Mouse (Mus musculus) limb, embryonic 12.5 days (tissue): ENCODE data around the gene Fgfr2. TPM values are rescaled to one million over a fixed set of nuclear protein-coding genes. Genes with fewer than 3 reads are reported as not detected.

Source experiments
- ATAC-seq: fragments of 200-750 bp; cut with Nextera tagmentation; 2 replicates; pipeline ENCODE4 v1.8.0; 2017; ENCODE audit warnings: low read depth, moderate TSS enrichment; ENCODE audit not compliant: insufficient number of reproducible peaks, insufficient read depth, low FRiP score, low TSS enrichment
- H3K27ac ChIP-seq: fragments of 300-500 bp; sonication (generic); 2 replicates; pipeline ENCODE4 v1.5.1; 2016; ENCODE audit warnings: mild to moderate bottlenecking, moderate library complexity
- H3K27me3 ChIP-seq: fragments of 300-500 bp; sonication (generic); 2 replicates; pipeline ENCODE4 v1.6.1; 2016; ENCODE audit warnings: mild to moderate bottlenecking, moderate library complexity
- H3K36me3 ChIP-seq: fragments of 300-500 bp; sonication (generic); 2 replicates; pipeline ENCODE4 v1.6.1; 2016; ENCODE audit warnings: mild to moderate bottlenecking, moderate library complexity
- H3K4me1 ChIP-seq: fragments of 300-500 bp; sonication (generic); replicated peaks from 2 replicates; pipeline ENCODE4 v1.6.1; 2016
- H3K4me2 ChIP-seq: fragments of 300-500 bp; sonication (generic); 2 replicates; pipeline ENCODE4 v1.6.1; 2016; ENCODE audit warnings: mild to moderate bottlenecking, moderate library complexity
- H3K4me3 ChIP-seq: fragments of 300-500 bp; sonication (generic); replicated peaks from 2 replicates; pipeline ENCODE4 v1.5.1; 2016; ENCODE audit warnings: mild to moderate bottlenecking
- H3K9ac ChIP-seq: fragments of 300-500 bp; sonication (generic); replicated peaks from 2 replicates; pipeline ENCODE4 v1.6.1; 2016; ENCODE audit warnings: mild to moderate bottlenecking, moderate library complexity
- H3K9me3 ChIP-seq: fragments of 300-500 bp; sonication (generic); 2 replicates; pipeline ENCODE4 v1.6.1; 2016; ENCODE audit warnings: mild to moderate bottlenecking, moderate library complexity
- WGBS: fragments of 180-500 bp; shearing (Covaris S2); methylation state at CpG from one replicate; pipeline ENCODE4 v1.1.7; 2016; 5-methylcytosine and 5-hydroxymethylcytosine counted together
- polyA plus RNA-seq: library from polyadenylated mRNA; unstranded; fragments of >200 nt; fragmentation: Nextera tagmentation; extraction: Ambion mirVana; gene quantifications from 2 replicates; pipeline ENCODE4 v1.2.1, GENCODE M21; 2016

The Fgfr2 gene
- polyA plus RNA-seq, 1 experiment from 2014 or later, result 112 TPM

DNA sequence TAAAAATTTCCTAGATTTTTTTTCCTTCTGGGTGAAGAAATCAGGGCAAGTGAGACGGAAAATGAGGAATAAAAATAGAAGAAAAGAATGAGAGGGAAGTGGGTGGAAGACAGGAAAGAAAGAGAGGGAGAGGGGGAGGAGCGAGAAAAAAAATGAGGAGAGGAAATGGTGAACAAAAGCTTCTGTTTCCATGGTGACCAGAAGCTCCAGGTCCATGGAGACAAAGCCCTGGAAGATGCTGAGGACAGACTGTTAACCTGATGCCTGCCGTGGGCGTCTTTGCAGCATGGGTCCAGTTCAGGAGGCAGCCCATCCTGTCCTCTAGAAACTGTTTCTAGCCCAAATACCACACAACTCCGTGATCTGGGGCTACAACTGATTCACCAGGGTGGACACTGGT lies 950.9 kb downstream of the Fgfr2 start:
- ATAC-seq, result no peak
- Histone ChIP-seq H3K27ac (no peak overlapping the region), H3K4me1 (peaks cover 14% of the 10 kb centered on the region), H3K4me3 (no peak overlapping the region), H3K9me3 (0 out of 2 replicates have a peak, but pooled peaks cover 4% of the 10 kb centered on the region), H3K36me3 (no peaks in the 10 kb centered on the region), H3K4me2 (no peak overlapping the region), H3K27me3 (0 out of 2 replicates have a peak, but pooled peaks cover 3% of the 10 kb centered on the region), H3K9ac (no peak overlapping the region)
- WGBS, result 82% methylated on average over 5 of the region's 5 CpGs

DNA sequence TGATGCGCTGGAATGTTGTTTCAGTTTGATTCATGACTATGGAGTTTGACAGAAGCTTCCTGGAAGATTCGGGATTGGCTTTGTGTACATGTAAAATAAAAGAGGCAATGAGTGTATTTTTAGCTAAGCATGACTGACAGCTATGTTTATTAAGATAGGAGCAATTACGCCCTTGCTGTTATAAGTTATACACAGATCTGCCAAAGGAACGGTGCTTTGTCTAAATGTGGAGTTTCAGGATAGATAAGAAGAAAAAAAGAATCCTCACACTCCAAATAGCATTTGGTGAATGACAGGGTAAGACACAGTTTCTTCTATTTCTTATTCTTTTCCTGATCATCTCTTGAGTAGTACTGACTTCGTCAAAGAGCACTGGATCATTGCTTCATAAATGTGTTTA lies 951.4 kb downstream of the Fgfr2 start:
- no peak overlapping the region for H3K27ac ChIP-seq
- no peak overlapping the region for H3K4me2 ChIP-seq
- H3K36me3 ChIP-seq, result no peaks in the 10 kb centered on the region
- 87% methylated on average over 5 of the region's 5 CpGs for WGBS
- H3K9me3 ChIP-seq, result 0 out of 2 replicates have a peak, but pooled peaks cover 4% of the 10 kb centered on the region
- H3K4me1 ChIP-seq, result peaks cover 14% of the 10 kb centered on the region
- H3K4me3 ChIP-seq, result no peak overlapping the region
- H3K9ac ChIP-seq, result no peak overlapping the region
- 0 out of 2 replicates have a peak, but pooled peaks cover 3% of the 10 kb centered on the region for H3K27me3 ChIP-seq
- ATAC-seq, result no peak

DNA sequence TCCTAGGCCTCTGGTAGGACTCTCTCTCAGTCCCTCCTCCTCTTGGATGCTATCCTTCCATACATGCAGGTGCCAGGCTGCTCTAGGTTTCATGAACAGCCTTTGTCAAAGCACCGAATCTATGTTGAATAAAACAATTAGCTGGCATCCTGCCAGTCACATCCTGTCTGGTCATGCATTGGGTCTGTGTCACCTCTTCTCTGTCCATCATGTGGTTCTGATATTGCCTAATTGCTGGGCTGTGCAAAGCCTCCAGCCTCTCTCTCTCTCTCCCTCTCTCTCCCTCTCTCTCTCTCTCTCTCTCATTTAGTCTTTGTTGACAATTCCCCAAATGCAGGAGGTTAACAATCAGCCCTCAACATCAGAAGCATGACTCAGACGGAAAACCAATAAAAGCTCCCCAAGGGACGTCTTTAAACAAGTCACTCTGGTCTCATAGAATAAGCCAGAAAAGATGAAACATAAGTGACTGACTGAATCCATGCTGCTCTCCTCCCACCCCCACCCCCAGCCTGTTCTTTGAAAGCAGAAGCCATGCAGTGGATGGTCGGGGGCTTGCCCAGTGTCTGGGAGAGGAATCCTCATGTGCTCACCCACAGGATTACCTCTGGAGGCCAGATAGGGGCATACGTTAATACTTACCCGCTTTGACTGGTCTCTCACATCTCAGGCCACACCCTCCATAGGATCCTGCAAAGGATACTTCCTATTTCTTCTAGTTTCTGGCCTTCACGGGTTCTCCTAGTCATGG lies 953.6 kb downstream of the Fgfr2 start:
- H3K27ac ChIP-seq, result no peak overlapping the region
- ATAC-seq, result peak; percentile 31; the same call in 1 of the 2 replicates
- H3K4me3 ChIP-seq, result no peak overlapping the region
- H3K4me1 ChIP-seq, result peaks cover 14% of the 10 kb centered on the region
- WGBS, result 39% methylated on average over 7 of the region's 7 CpGs
- no peak overlapping the region for H3K4me2 ChIP-seq
- H3K27me3 ChIP-seq, result 0 out of 2 replicates have a peak, but pooled peaks cover 3% of the 10 kb centered on the region
- 0 out of 2 replicates have a peak, but pooled peaks cover 4% of the 10 kb centered on the region for H3K9me3 ChIP-seq
- no peak overlapping the region for H3K9ac ChIP-seq
- H3K36me3 ChIP-seq, result no peaks in the 10 kb centered on the region

DNA sequence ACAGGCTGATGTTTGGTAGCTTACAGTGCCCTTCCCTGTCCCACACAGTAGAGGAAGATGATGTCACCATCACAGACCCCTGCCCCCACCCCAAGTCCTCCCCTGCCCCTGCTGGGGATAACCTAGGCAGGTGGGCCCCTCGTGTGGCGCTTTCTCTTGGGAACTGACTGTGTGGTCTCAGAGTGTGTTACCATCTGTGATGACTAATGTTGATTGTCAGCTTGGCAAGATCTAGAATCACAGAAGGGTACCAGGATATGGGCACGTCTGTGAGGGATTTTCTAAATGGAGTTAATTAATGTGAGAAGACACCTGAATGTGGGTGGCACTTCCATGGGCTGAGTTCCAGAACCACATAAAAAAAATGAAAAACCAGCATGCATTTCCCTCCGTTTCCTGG lies 955.9 kb downstream of the Fgfr2 start:
- Histone ChIP-seq H3K9me3 (0 out of 2 replicates have a peak, but pooled peaks cover 4% of the 10 kb centered on the region), H3K27me3 (no peaks in the 10 kb centered on the region), H3K9ac (no peak overlapping the region), H3K36me3 (no peaks in the 10 kb centered on the region), H3K27ac (no peak overlapping the region), H3K4me2 (no peak overlapping the region), H3K4me3 (no peak overlapping the region), H3K4me1 (peaks cover 14% of the 10 kb centered on the region)
- WGBS, result 71% methylated on average over 4 of the region's 4 CpGs
- ATAC-seq, result no peak

DNA sequence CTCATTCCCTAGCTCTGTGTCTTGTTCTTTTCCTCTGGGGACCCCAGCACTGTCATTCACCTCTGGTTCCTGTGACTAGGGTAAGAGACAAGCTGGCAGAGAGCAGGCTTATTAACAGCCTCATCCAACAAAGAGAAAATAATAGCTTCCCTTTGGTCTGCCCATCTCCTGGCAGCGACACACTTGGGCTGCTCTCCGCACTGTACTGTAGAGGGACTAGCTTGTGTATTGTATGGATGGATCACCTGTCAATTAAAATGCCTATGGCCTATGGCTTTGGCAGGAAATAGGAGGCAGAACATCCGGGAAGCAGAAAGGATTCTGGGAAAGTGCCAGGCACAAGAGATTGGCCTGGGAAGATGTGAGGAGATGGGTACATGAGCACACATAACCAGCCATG lies 960.9 kb downstream of the Fgfr2 start:
- Histone ChIP-seq H3K9ac (no peak overlapping the region), H3K36me3 (no peaks in the 10 kb centered on the region)
- ATAC-seq, result no peak

DNA sequence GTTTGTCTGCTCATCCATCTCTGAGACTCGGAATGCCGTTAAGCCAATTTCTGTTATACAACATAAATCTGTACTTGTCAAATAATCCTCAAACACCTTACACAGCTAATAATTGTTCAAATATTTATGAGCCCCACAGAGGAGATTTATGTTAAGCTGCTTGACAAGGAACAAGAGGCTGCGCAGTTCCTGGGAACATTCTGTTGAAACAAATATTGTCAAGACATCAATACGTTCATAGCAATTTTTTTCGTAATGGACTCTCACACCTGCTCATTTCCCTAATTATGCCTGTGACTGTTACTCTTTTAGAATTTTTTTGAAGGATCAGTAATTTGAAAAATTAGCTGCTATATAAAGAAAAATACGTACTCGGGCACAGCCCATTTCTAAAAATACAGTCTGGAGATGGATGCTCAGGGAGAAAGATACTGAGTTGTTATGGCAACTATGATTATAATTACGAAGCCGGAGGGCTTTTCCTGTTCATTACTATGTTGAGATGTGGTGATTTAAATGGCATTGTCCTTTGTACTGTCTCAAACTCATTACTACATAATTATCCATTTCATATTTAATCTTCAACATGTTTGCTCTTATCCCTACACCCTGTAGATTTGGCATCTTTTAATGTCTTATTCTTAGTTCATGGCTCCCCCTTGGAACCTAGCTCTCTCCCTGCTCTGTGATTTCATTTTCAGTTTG lies 964.7 kb downstream of the Fgfr2 start:
- WGBS, result 86% methylated on average over 9 of the region's 9 CpGs
- Histone ChIP-seq H3K27me3 (peaks cover 30% of the 10 kb centered on the region), H3K4me3 (no peak overlapping the region), H3K9me3 (no peaks in the 10 kb centered on the region), H3K36me3 (no peaks in the 10 kb centered on the region), H3K4me2 (no peak overlapping the region), H3K4me1 (peaks cover 16% of the 10 kb centered on the region), H3K27ac (no peak overlapping the region), H3K9ac (no peak overlapping the region)
- ATAC-seq, result no peak

More for the DNA sequence above, 960.9 kb downstream of the Fgfr2 start:
- no peaks in the 10 kb centered on the region for H3K4me1 ChIP-seq
- no peak overlapping the region for H3K27ac ChIP-seq
- 86% methylated on average over 3 of the region's 3 CpGs for WGBS
- H3K9me3 ChIP-seq, result no peaks in the 10 kb centered on the region
- no peaks in the 10 kb centered on the region for H3K27me3 ChIP-seq
- no peak overlapping the region for H3K4me3 ChIP-seq
- H3K4me2 ChIP-seq, result no peak overlapping the region

DNA sequence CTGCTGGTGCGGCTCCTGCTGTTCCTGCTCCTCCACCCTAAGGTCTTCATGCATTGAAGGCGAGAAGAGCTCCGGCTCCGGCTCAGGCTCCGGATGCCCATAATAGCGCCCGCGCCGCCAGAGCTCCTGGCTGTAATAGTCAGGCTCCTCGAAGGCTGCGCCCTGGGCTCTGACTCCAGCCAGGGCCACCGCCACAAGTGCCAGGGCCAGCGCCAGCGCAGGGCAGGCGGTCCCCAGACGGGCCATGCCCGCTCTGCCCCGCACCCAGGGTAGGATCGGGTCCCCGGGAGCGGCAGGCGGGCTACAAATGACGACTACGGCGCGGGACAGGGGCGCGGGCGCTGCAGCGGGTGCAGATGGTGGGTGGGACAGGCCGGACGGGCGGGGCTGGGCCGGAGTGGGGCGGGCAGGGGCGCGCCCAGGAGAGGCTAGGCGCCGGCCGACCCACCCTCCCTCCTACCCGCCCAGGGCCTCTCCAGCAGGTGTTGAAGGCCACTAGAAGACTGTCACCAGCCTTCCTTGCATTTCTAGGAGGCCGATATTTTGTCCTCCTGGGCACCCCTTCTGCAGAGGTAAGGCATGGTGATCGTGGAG lies 968.7 kb downstream of the Fgfr2 start, which contains the start of gene Cpxm2:
Gene Cpxm2, minus strand, starts transcription at position 372 of the 594 bp plus-strand sequence.
- no peak within 1 kb of the TSS for H3K27ac ChIP-seq
- peaks cover 48% of the 10 kb centered on the region for H3K27me3 ChIP-seq
- peak; percentile 31; the same call in 1 of the 2 replicates for ATAC-seq
- peaks cover 16% of the 10 kb centered on the region for H3K4me1 ChIP-seq
- H3K4me3 ChIP-seq, result peak within 1 kb of the TSS; percentile 49
- no peaks in the 10 kb centered on the region for H3K9me3 ChIP-seq
- peak within 1 kb of the TSS; percentile 93 for H3K4me2 ChIP-seq
- H3K9ac ChIP-seq, result peak within 1 kb of the TSS; percentile 63
- 2% methylated on average over 43 of the region's 43 CpGs for WGBS
- H3K36me3 ChIP-seq, result no peaks in the 10 kb centered on the region

DNA sequence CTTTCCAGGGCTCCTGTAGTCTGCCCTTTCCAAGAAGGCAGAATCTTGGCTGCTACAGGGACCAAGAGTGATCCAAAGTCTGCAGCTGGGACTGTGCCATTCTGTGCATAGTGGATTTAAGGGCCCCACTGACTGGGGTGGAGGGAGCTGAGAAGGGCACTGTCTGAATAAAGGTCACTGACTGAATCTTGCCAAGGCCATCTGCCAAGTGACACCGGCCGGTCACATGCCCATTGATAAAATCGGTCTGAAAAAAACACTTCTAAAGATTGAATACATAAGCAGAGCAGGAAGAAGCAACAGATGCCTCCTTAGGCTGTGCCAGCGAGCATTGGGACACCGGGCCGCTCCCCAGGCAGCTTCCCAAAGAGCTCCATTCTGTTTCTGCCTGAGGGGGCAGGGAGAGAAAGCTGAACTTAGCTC lies 969.4 kb downstream of the Fgfr2 start:
- Histone ChIP-seq H3K4me3 (peak overlapping the region; percentile 49), H3K4me1 (peaks cover 16% of the 10 kb centered on the region), H3K4me2 (peak overlapping the region; percentile 93), H3K27me3 (peaks cover 48% of the 10 kb centered on the region), H3K27ac (no peak overlapping the region), H3K9me3 (no peaks in the 10 kb centered on the region), H3K9ac (no peak overlapping the region), H3K36me3 (no peaks in the 10 kb centered on the region)
- no peak for ATAC-seq
- WGBS, result 46% methylated on average over 6 of the region's 6 CpGs

DNA sequence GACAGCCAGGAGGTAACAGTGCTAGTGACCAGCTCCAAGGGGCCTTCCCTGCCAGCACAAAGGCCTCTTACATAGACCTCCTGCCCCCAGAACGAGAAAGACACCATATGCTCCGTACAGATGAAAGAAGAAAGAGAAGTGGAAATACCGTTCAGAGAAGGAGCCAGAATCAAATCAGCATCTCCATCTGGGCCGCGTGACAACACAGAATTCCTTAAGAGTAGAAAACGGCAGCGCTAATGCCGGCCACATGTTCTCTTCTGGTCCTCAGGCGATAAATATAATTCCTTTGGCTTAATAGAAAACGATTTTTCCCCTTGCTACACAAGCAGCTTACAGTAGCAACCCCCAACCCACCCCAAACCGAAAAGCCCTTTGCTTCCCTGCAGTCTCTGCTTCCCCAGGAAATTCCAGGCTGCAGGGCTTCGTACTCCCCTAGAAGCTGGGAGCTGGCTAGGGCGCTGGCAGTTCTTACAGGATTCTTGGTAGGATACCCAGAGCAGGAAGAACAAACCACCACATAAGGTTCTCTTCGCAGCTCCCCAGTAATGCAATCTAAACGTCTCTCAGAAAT lies 977.8 kb downstream of the Fgfr2 start:
- no peaks in the 10 kb centered on the region for H3K36me3 ChIP-seq
- 0 out of 2 replicates have a peak, but pooled peaks cover 3% of the 10 kb centered on the region for H3K4me1 ChIP-seq
- H3K4me2 ChIP-seq, result no peak overlapping the region
- no peak overlapping the region for H3K9ac ChIP-seq
- H3K9me3 ChIP-seq, result no peaks in the 10 kb centered on the region
- no peak overlapping the region for H3K4me3 ChIP-seq
- no peak for ATAC-seq
- WGBS, result 54% methylated on average over 15 of the region's 15 CpGs
- H3K27ac ChIP-seq, result peak overlapping the region; percentile 35; the same call in 1 of the 2 replicates
- no peaks in the 10 kb centered on the region; the same call in 1 of the 2 replicates for H3K27me3 ChIP-seq

DNA sequence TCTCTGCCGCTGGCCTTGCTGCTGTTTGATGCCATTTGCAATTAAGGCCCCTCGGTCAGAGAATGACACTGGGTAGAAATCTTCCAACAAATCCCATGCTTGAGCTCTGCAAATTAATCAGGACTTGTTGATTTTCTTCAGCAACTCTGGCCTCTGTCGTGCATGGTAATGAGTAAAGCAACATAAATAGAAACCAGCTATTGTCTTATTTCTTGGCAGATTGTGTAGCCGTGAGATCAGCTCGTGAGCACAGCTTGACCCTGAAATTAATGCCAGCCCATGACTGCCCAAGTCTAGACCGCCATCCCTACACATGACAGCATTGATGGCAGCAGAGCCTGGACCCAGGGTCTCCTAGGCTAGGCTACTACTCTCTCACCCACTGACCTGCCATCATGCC lies 994.5 kb downstream of the Fgfr2 start:
- no peak for ATAC-seq
- WGBS, result 86% methylated on average over 6 of the region's 6 CpGs

DNA sequence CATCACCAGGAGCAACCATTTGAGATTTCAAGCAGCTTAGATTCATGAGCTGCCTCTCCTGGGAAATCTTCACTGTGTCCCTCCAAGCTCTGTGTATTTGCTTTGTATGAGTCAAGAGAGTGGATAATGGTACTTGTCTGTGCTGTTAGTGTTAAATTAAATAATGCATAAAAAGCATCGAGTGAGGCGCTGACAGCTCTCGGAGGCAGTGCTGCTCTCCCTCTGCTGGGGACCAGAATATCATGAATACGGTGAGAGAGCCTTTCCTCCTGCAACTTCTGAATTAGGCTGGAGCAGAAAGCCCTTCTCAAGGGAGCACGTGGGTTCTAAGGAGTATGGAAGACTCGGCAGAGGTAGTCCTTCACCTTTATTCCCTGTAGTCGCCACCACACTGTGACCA lies 998.2 kb downstream of the Fgfr2 start:
- Histone ChIP-seq H3K4me3 (no peak overlapping the region), H3K4me2 (no peak overlapping the region), H3K27me3 (peaks cover 4% of the 10 kb centered on the region; the same call in 1 of the 2 replicates), H3K9me3 (no peaks in the 10 kb centered on the region), H3K36me3 (no peaks in the 10 kb centered on the region), H3K4me1 (no peaks in the 10 kb centered on the region), H3K27ac (no peak overlapping the region), H3K9ac (no peak overlapping the region)
- ATAC-seq, result no peak
- 74% methylated on average over 7 of the region's 7 CpGs for WGBS

More for the DNA sequence above, 994.5 kb downstream of the Fgfr2 start:
- Histone ChIP-seq H3K4me3 (no peak overlapping the region), H3K9ac (no peak overlapping the region), H3K9me3 (peaks cover 3% of the 10 kb centered on the region), H3K36me3 (no peaks in the 10 kb centered on the region), H3K27ac (no peak overlapping the region), H3K4me2 (no peak overlapping the region), H3K4me1 (no peaks in the 10 kb centered on the region), H3K27me3 (no peaks in the 10 kb centered on the region)
